Mouse (Mus musculus) intestine, embryonic 14.5 days (tissue): Measurements from ENCODE around the gene Prmt8. TPM values are rescaled to one million over a fixed set of nuclear protein-coding genes. Genes with fewer than 3 reads are reported as not detected.

Source experiments
- ATAC-seq: fragments of 200-750 bp; cut with Nextera tagmentation; replicated peaks from 2 replicates; pipeline ENCODE4 v1.8.0; 2017; ENCODE audit warnings: low read depth, moderate number of reproducible peaks, moderate TSS enrichment, moderate library complexity; ENCODE audit not compliant: low FRiP score, low TSS enrichment
- DNase-seq: peaks from one replicate; pipeline ENCODE4 v3.0.0-alpha.2; 2018; ENCODE audit warnings: low spot score
- H3K27ac ChIP-seq: fragments of 300-500 bp; sonication (generic); 2 replicates; pipeline ENCODE4 v1.5.1; 2014; ENCODE audit warnings: low read depth, mild to moderate bottlenecking, control low read depth
- H3K27me3 ChIP-seq: fragments of 300-500 bp; sonication (generic); replicated peaks from 2 replicates; pipeline ENCODE4 v1.6.1; 2014; ENCODE audit warnings: low read length, control low read depth; ENCODE audit not compliant: control insufficient read depth, insufficient read depth
- H3K36me3 ChIP-seq: fragments of 300-500 bp; sonication (generic); 2 replicates; pipeline ENCODE4 v1.6.1; 2014; ENCODE audit warnings: low read length, control low read depth; ENCODE audit not compliant: control insufficient read depth, insufficient read depth
- H3K4me1 ChIP-seq: fragments of 300-500 bp; sonication (generic); replicated peaks from 2 replicates; pipeline ENCODE4 v1.6.1; 2014; ENCODE audit warnings: low read length, control low read depth, mixed read lengths; ENCODE audit not compliant: control insufficient read depth, insufficient read depth
- H3K4me2 ChIP-seq: fragments of 300-500 bp; sonication (generic); 2 replicates; pipeline ENCODE4 v1.6.1; 2014; ENCODE audit warnings: low read length
- H3K4me3 ChIP-seq: fragments of 300-500 bp; sonication (generic); 2 replicates; pipeline ENCODE4 v1.5.1; 2014; ENCODE audit warnings: low read depth, low read length, control low read depth, mixed read lengths
- H3K9ac ChIP-seq: fragments of 300-500 bp; sonication (generic); 2 replicates; pipeline ENCODE4 v1.6.1; 2014; ENCODE audit warnings: mild to moderate bottlenecking, low read length
- H3K9me3 ChIP-seq: fragments of 300-500 bp; sonication (generic); 2 replicates; pipeline ENCODE4 v1.6.1; 2016; ENCODE audit warnings: low read length, control low read depth; ENCODE audit not compliant: control insufficient read depth
- WGBS: fragments of 180-500 bp; shearing (Covaris S2); extraction: QIAGEN DNeasy Blood & Tissue Kit; methylation state at CpG from one replicate; pipeline ENCODE4 v1.1.7; 2014; 5-methylcytosine and 5-hydroxymethylcytosine counted together
- polyA plus RNA-seq: library from polyadenylated mRNA; unstranded; fragments of >200 nt; fragmentation: Nextera tagmentation; extraction: Ambion mirVana; gene quantifications from 2 replicates; pipeline ENCODE4 v1.2.1, GENCODE M21; 2014

Prmt8 gene
- polyA plus RNA-seq, 1 experiment from 2014 or later, result 0.19 TPM

DNA sequence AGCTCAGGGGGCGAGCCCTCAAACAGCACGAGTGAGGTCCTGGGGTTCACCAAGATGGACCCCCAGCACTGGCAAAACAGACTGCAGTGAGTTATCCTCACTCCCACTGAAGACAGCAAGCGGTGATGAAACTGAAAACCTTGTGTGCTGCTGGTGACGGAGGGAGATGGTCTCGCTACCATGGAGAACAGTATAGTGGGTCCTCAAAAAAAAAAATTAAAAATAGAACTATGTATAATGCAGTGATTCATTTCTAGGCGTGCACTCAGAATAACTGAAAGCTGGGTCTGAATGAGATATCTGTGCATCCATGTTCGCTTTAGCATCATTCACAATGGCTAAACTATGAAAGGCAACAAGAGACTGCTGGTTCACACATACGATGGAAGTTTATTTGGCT is 20.5 kb downstream of the Prmt8 start:
- no peaks in the 10 kb centered on the region for H3K9me3 ChIP-seq
- ATAC-seq, result no peak
- H3K4me1 ChIP-seq, result no peaks in the 10 kb centered on the region
- 84% methylated on average over 8 of the region's 8 CpGs for WGBS
- H3K27me3 ChIP-seq, result no peaks in the 10 kb centered on the region
- no peak overlapping the region for H3K9ac ChIP-seq
- no peak overlapping the region for H3K4me3 ChIP-seq
- H3K27ac ChIP-seq, result no peak overlapping the region
- no peaks in the 10 kb centered on the region for H3K36me3 ChIP-seq
- no peak for DNase-seq
- no peak overlapping the region for H3K4me2 ChIP-seq

- Histone ChIP-seq H3K4me1 (no peaks in the 10 kb centered on the region), H3K9me3 (no peaks in the 10 kb centered on the region), H3K4me3 (no peak overlapping the region), H3K27ac (no peak overlapping the region), H3K9ac (no peak overlapping the region), H3K36me3 (no peaks in the 10 kb centered on the region), H3K4me2 (no peak overlapping the region), H3K27me3 (no peaks in the 10 kb centered on the region)
- 87% methylated on average over 12 of the region's 12 CpGs for WGBS
- no peak for DNase-seq
- ATAC-seq, result no peak
These were observed 27.0 kb downstream of the Prmt8 start for GRCm38 (mm10) chr6:127742290-127742689.

DNA sequence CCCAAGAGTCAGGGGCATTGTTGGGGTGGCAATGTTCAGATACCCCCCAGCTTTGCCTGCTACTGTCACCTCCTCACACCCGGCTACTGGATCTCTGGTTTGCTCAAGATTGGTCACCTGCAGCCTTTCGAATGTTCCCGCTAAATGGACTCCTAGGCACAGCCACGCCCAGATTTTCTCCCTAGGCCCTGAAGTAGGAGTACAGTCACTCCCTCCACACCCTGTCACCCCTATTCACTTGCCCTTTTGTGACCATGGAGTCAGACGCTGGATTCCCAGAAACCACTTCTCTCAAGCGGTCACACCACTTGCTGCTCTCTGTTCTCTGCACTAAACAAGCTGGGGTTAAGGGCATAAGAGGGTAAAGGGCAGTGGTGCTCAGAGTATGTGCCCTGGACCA is 28.1 kb downstream of the Prmt8 start:
- Histone ChIP-seq H3K27ac (no peak overlapping the region), H3K9me3 (no peaks in the 10 kb centered on the region), H3K4me2 (no peak overlapping the region), H3K4me1 (no peaks in the 10 kb centered on the region), H3K4me3 (no peak overlapping the region), H3K27me3 (no peaks in the 10 kb centered on the region), H3K36me3 (no peaks in the 10 kb centered on the region), H3K9ac (no peak overlapping the region)
- 83% methylated on average over 6 of the region's 6 CpGs for WGBS
- ATAC-seq, result no peak
- DNase-seq, result no peak

GRCm38 (mm10) chr6:127740711-127741110 is 28.6 kb downstream of the Prmt8 start:
- ATAC-seq (no peak), DNase-seq (no peak)
- Histone ChIP-seq H3K36me3 (no peaks in the 10 kb centered on the region), H3K9ac (no peak overlapping the region), H3K27ac (no peak overlapping the region), H3K4me2 (no peak overlapping the region), H3K4me1 (no peaks in the 10 kb centered on the region), H3K9me3 (no peaks in the 10 kb centered on the region), H3K27me3 (no peaks in the 10 kb centered on the region), H3K4me3 (no peak overlapping the region)
- 67% methylated on average over 9 of the region's 9 CpGs for WGBS

DNA sequence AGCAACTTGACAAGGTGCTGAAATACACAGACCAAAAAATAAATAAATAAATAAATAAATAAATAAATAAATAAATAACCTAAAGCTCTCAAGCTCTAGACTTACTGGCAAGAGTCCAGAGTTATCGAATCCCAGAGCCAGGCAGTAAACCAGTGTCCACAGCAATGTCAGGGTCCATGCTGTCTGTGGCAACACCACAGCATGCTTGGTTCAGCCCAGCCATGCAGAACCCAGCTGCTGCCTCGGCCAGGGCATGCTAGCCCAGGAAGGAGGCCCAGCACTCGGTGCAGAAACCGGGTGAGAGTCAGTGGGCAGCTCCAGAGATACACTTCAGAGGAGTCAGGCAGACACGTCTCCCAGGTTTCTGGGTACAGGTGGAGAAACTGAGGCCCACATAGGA is 29.4 kb downstream of the Prmt8 start:
- no peaks in the 10 kb centered on the region for H3K9me3 ChIP-seq
- no peaks in the 10 kb centered on the region for H3K4me1 ChIP-seq
- no peak overlapping the region for H3K4me3 ChIP-seq
- H3K36me3 ChIP-seq, result no peaks in the 10 kb centered on the region
- no peak overlapping the region for H3K4me2 ChIP-seq
- no peak overlapping the region for H3K9ac ChIP-seq
- WGBS, result 83% methylated on average over 5 of the region's 5 CpGs
- DNase-seq (no peak), ATAC-seq (no peak)
- H3K27me3 ChIP-seq, result no peaks in the 10 kb centered on the region
- no peak overlapping the region for H3K27ac ChIP-seq

DNA sequence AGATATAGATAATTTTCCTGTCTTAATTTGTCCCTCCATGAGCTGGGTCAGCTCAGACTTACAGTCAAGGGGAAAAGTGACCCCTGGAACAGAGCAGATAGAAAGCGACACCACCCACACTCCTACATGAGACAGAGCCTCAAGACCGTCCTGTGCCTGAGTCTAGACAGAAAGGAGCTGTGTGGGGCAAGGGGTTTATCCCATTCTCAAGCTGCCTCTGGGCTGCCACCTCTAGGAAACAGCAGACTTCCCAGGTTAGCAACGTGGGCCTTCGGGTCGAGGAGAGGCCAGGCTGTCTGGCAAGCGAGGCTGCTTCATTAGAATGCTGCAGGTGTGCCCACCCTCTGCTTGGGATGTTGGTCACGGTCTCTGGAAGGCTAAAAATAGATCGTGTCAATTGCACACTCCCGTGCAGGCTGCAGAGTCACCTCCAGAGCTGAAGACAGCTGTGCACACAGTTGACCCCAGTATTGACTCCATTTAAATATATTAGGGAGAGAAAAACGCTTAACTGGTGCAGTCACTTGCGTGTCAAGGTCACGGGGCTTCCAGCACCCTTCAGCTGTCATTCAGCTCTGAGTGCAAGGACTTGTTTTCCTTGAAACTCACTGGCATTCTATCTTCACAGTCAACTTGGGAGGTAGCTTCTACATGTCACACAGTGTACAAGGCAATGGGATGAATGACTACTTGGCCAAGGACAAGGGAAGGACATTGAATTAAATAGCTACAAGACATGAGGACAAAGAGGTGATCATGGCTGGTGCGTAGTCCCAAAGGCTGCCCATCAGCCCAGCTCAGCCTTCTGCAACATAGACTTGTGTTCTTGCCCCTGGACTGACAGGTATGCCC is 33.9 kb downstream of the Prmt8 start:
- Histone ChIP-seq H3K4me3 (no peak overlapping the region), H3K27ac (no peak overlapping the region), H3K36me3 (no peaks in the 10 kb centered on the region), H3K9me3 (no peaks in the 10 kb centered on the region), H3K4me2 (no peak overlapping the region), H3K27me3 (no peaks in the 10 kb centered on the region), H3K9ac (no peak overlapping the region), H3K4me1 (no peaks in the 10 kb centered on the region)
- 65% methylated on average over 13 of the region's 13 CpGs for WGBS
- ATAC-seq (no peak), DNase-seq (no peak)

DNA sequence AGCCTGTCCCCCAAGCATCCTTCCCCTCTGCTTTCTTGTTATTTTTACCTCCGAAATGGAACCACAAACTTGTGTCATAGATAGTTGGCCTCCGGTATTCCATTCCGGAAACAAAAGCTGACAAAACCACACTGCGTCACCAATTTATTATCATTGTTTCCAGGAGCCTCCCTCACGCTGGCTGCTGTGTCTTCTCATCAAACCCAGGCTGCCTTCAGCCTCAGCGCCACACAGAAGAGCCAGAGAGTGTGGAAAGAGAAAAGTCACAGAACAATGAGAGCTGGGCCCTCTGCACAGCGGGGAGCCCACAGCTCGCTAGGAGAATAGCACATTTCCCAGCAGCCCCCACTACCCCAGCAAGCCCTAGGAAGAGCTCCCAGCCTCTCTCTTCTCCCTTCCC is 46.1 kb downstream of the Prmt8 start:
- no peaks in the 10 kb centered on the region for H3K4me1 ChIP-seq
- no peaks in the 10 kb centered on the region for H3K27me3 ChIP-seq
- no peak overlapping the region for H3K27ac ChIP-seq
- DNase-seq (no peak), ATAC-seq (no peak)
- 56% methylated on average over 8 of the region's 8 CpGs for WGBS
- H3K9me3 ChIP-seq, result no peaks in the 10 kb centered on the region
- no peak overlapping the region for H3K4me2 ChIP-seq
- H3K36me3 ChIP-seq, result no peaks in the 10 kb centered on the region
- H3K9ac ChIP-seq, result no peak overlapping the region
- no peak overlapping the region for H3K4me3 ChIP-seq

DNA sequence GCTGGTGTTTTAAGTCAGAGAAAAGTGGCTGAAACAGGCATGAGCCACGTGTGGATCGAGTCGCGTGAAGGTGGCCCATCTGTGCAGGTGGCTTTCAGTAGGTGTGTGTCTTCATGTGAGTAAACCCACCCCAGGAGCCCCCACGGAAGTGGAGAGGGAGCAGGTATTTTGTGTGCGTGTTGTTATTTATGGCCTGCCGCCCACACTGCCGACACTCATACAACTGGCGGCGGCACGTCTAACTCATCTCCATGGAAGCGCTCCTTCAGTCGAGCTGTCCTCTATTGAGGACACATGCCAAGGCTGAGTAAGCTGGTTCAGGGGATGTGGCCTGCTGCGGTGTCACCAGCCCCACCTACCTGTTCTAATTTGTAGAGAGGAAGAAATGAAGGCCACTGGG is 49.4 kb downstream of the Prmt8 start:
- H3K27ac ChIP-seq, result no peak overlapping the region
- H3K9me3 ChIP-seq, result no peaks in the 10 kb centered on the region
- no peak overlapping the region for H3K9ac ChIP-seq
- H3K27me3 ChIP-seq, result no peaks in the 10 kb centered on the region
- no peaks in the 10 kb centered on the region for H3K36me3 ChIP-seq
- ATAC-seq, result no peak
- WGBS, result 89% methylated on average over 14 of the region's 14 CpGs
- no peak for DNase-seq
- no peak overlapping the region for H3K4me3 ChIP-seq
- H3K4me1 ChIP-seq, result no peaks in the 10 kb centered on the region
- no peak overlapping the region for H3K4me2 ChIP-seq
